Mouse (Mus musculus) T-helper 17 cell (primary cell): ENCODE data around the gene Nek11.

Experiments used
- in situ Hi-C, 2 experiments: fragments of 300-600 bp; cut with MboI, MseI; formaldehyde crosslinking; loops; 1 replicate in 1 of 2; 2 replicates in 1 of 2; pipeline ENCODE4 v1.15.1; 2025; ENCODE audit warnings: high pct_unique_total_duplicates in 2 of 2

The Nek11 gene

DNA sequence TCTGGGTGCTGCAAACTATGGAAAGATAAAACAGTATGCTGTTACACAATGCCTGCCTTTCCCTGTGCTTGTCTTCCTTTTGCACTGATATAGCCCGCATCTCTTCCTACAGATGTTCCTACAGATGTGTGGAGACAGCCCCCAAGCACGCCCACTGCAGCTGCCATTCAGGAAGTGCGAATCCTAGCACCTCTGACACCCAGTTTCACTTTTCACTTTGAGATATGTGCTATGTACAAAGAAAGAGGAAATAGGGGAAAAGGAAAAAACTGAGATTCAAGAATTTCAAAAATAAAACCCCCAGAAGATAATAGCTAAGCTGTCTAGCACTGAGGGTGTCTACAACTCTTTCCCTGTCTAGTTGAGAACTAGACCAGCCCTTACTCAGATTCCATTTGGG lies 208.6 kb downstream of the Nek11 start:
- in situ Hi-C loops = no loop called here

DNA sequence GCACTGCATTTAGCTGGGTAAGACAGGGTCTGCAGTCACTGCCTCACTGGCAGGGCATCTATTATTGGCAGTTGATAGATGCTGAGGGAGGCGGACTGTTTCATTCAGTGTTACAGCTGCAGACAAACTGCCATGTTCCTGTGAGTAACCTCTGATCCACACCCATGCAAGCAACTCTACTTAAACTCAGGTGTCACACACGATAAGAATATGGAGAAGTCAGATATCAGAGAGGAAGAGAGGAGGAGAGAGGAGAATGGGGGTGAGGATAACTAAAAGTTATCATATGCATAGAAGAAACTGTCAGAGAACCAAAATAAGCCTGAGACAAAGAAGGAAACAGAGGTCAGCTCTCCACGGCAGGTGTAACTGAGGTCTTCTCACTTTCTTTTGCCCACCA lies 212.9 kb downstream of the Nek11 start:
- in situ Hi-C loops = no loop called here

DNA sequence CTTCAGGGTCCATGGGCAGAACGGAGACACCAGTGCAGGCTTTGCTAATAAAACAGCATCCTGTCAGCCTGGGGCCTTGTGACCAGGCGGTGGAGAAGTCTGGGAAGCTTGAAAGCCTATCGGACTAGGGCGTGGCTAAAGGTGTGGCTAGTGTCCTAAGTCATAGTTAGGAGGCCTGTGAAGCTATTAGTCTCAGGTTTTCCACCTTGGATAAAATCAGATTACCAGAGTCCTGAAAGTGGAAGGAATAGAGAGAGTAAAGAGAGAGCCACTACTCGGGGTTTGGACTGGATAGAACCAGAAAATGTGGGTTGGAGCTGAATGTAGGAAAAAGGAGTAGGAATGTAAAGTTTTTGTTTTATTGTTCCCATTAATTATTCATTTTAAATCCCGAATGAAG lies 250.3 kb downstream of the Nek11 start, which contains the start of gene 1700080E11Rik:
Gene 1700080E11Rik (minus strand): TSS at position 101 of the 400 bp plus-strand sequence.
- in situ Hi-C loops = no loop called here

DNA sequence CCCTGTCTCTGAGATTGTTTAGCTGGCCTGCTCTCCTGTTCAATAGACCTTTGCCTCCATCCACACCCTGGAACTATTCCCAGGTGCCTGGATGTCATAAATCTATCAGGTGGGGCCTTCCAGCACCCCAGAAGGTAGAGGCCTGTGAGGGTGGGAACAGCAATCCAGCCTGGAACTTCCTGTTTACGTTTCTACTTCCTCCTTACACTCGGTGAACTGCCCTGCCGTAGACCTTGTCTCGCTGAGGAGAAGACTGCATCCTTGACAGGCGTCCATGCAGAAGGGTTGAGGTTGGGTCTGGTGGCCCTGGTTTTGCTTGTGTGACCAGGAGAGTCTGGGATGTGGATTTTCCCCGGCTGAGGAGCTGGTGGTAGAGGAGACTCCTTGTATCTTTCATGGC lies 256.1 kb downstream of the Nek11 start:
- in situ Hi-C loops = no loop called here

DNA sequence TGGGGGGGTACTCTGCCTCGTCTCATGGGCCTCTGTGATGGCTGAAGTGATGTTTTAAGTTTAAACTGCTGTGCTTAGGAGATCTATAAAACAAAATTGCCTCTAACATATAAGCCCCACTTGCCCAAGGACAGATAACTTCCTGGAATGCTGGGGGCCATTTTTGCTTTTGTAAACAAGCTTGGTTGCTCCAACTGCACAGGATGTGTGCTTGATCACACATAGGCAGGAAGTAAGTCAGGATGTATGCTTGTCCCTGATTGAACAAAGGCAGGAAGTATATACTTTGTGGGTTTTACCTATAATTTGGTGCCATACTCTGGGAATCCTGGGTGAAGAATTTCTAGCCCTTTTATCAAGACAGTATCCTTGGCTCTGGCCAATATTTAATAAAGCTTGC lies 258.9 kb downstream of the Nek11 start:
- in situ Hi-C loops = no loop called here

DNA sequence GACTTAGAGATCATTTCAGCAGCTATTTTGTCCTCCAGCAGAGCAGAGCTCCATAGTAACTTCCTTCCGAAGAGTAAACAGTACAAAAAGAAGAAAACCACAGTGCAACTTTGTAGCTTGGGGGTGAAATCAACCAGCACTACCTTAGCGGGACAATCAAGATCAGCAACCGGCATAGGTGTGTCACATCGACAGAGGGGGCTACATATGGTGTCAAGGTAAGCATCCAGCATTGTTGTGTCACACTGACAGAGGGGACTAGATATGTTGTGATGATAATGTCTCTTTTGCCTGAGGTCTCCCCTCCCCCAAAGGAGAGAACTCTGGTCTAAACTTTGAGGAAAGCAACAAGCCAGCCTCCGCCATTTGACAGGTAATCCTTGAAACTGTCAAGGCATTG lies 260.8 kb downstream of the Nek11 start:
- in situ Hi-C loops = loop anchor here (5.0 kb wide), 4 partner anchors 72 to 852 kb away; partner anchors contain the start of genes Aste1 (in 1 of the 2) and Nek11 (in 1 of the 2)

DNA sequence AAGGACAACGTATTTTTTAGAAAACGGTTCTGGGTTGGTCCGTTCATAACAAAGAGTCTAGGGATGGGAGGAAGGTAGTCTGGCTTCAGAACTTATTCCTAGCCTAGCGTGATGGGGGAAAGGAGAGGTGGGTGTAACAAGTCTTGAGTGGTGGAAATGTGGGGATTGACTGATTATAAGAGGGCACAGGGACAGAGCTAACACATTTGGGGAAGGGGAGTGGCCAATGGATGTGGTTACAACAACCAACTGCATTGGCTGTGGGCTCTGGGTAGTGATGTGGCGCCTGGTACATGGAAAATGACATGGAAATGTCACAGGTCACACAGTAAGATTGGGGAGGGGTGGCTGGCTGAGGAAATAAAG lies 263.3 kb downstream of the Nek11 start:
- in situ Hi-C loops = loop anchor here (5.0 kb wide), 4 partner anchors 70 to 850 kb away; partner anchors contain the start of genes Aste1 (in 1 of the 2) and Nek11 (in 1 of the 2)

DNA sequence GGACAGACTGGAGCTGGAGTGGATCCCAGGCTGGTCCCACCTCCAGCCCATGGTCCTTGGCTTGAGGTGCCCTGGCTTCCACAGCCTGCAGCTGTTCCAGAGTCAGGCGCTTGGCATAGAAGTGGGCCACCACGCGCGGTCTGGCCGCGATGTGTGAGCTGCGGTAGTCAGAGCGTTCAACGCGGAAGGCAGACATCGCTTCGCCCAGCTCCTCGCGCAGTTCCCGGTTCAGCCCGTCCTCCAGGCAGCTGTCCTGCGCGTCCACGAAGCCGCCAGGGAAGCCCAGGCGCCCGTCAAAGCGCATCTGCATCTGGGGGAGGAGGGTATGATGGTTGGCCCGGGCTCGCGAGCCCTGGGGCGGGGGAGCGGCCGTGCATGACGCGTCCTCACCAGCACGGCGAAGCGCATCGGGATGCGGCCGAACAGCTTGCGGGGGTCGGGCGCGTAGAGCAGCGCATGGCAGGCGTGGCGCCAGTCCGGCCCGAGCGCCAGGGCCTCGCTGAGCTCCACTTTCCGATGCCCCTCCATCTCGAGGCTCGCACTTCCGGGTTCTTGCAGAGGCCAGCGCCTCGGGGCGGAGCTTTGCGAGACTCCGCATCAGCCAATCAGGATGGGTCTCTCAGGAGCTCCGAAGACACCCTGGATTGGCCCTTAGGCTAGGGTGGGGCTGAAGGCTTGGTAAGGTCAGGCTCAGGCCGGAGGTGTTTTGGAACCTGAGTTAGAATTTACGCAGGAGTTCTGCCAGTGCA lies 263.9 kb downstream of the Nek11 start, which contains the start of gene Nudt16:
Gene Nudt16 (minus strand): TSS at position 572 of the 749 bp plus-strand sequence.
- in situ Hi-C loops = loop anchor here (5.0 kb wide), 4 partner anchors 69 to 849 kb away; partner anchors contain the start of genes Aste1 (in 1 of the 2) and Nek11 (in 1 of the 2)

DNA sequence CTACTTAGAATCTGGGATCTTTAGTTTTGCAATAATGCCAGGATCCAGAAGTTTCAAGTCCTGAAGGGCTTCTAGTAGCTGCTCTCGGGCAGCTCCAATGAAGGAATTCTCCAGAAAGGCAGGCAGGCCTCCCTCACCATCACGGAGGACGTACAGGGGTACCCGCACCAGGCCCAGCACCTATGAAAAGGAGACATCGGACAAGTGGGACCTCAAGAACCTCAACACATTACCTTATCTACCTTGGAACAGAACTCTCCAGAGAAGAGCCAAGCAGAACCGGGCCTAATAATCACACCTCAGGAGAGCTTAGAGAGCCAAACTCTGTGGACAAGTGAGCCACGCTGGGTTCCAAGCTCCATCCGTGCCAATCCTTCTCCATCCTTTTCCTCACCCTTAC lies 265.0 kb downstream of the Nek11 start:
- in situ Hi-C loops = loop anchor here (5.0 kb wide), 4 partner anchors 68 to 848 kb away; partner anchors contain the start of genes Aste1 (in 1 of the 2) and Nek11 (in 1 of the 2)

DNA sequence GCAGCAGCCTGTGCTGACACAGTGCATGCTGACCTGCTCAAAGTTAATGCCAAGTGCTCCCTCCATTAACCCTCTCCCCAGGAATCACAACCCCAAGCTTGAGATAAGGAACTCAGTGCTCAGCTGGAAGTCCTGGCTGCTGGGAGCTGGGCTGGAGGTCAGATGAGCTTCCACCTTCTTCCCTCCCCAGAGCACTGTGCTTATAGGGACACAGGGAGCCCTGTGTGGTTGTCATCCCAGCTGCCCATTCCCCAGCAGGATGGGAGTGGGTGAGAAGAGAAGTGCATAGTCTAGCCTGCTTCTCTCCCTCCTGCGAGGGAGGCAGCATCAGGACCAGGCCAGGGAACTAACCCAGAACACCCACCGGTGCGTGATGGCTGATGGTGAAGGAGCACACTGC lies 270.1 kb downstream of the Nek11 start:
- in situ Hi-C loops = loop anchor here in 1 of 2 experiments (10.0 kb wide), 1 partner anchor 1750 kb away; no protein-coding TSS in a partner anchor
